Mouse (Mus musculus) liver, embryonic 16.5 days (tissue): ENCODE results near the gene Otub2. TPM values are rescaled to one million over a fixed set of nuclear protein-coding genes. Genes with fewer than 3 reads are reported as not detected.

ENCODE experiments used
- ATAC-seq: fragments of 200-750 bp; cut with Nextera tagmentation; 2 replicates; pipeline ENCODE4 v1.8.0; 2017; ENCODE audit warnings: low read depth, mild to moderate bottlenecking, moderate number of reproducible peaks, moderate library complexity
- H3K27ac ChIP-seq: fragments of 300-500 bp; sonication (generic); 2 replicates; pipeline ENCODE4 v1.5.1; 2014; ENCODE audit warnings: mild to moderate bottlenecking, low read length
- H3K27me3 ChIP-seq: fragments of 300-500 bp; sonication (generic); 2 replicates; pipeline ENCODE4 v1.6.1; 2014; ENCODE audit warnings: low read depth, low read length, mixed read lengths; ENCODE audit not compliant: control insufficient read depth, insufficient read depth
- H3K36me3 ChIP-seq: fragments of 300-500 bp; sonication (generic); 2 replicates; pipeline ENCODE4 v1.6.1; 2014; ENCODE audit warnings: mild to moderate bottlenecking; ENCODE audit not compliant: control insufficient read depth, insufficient read depth
- H3K4me1 ChIP-seq: fragments of 300-500 bp; sonication (generic); 2 replicates; pipeline ENCODE4 v1.6.1; 2014; ENCODE audit warnings: low read depth, low read length, mixed read lengths; ENCODE audit not compliant: control insufficient read depth
- H3K4me2 ChIP-seq: fragments of 300-500 bp; sonication (generic); 2 replicates; pipeline ENCODE4 v1.6.1; 2014; ENCODE audit warnings: low read depth, low read length, mixed read lengths
- H3K4me3 ChIP-seq: fragments of 300-500 bp; sonication (generic); 2 replicates; pipeline ENCODE4 v1.5.1; 2014; ENCODE audit warnings: low read depth, mild to moderate bottlenecking, low read length
- H3K9ac ChIP-seq: fragments of 300-500 bp; sonication (generic); 2 replicates; pipeline ENCODE4 v1.6.1; 2014; ENCODE audit warnings: low read depth, low read length
- H3K9me3 ChIP-seq: fragments of 300-500 bp; sonication (generic); replicated peaks from 2 replicates; pipeline ENCODE4 v1.6.1; 2016; ENCODE audit warnings: low read length; ENCODE audit not compliant: control insufficient read depth
- WGBS: fragments of 180-500 bp; shearing (Covaris S2); extraction: QIAGEN DNeasy Blood & Tissue Kit; methylation state at CpG from one replicate; pipeline ENCODE4 v1.1.7; 2014; ENCODE audit not compliant: insufficient replicate concordance; 5-methylcytosine and 5-hydroxymethylcytosine counted together
- polyA plus RNA-seq: library from polyadenylated mRNA; unstranded; fragments of >200 nt; fragmentation: Nextera tagmentation; extraction: Ambion mirVana; gene quantifications from 2 replicates; pipeline ENCODE4 v1.2.1, GENCODE M21; 2015

Otub2 gene
- polyA plus RNA-seq, 1 experiment from 2014 or later: 31.4 TPM

- Histone ChIP-seq H3K9ac (no peak within 1 kb of the TSS), H3K4me2 (no peak within 1 kb of the TSS), H3K4me3 (no peak within 1 kb of the TSS), H3K27ac (no peak within 1 kb of the TSS), H3K4me1 (no peaks in the 10 kb centered on the region), H3K27me3 (no peaks in the 10 kb centered on the region), H3K36me3 (no peaks in the 10 kb centered on the region), H3K9me3 (no peaks in the 10 kb centered on the region)
- WGBS: 50% methylated on average over 14 of the region's 14 CpGs
- no peak for ATAC-seq
Observed at GRCm38 (mm10) chr12:103355746-103356414, 32.6 kb upstream of the Otub2 start, which contains the start of gene Asb2. Asb2 (minus strand) TSS chr12:103356001.

GRCm38 (mm10) chr12:103356415-103356748 is 32.1 kb upstream of the Otub2 start:
- Histone ChIP-seq H3K9ac (no peak overlapping the region), H3K9me3 (no peaks in the 10 kb centered on the region), H3K27ac (no peak overlapping the region), H3K36me3 (no peaks in the 10 kb centered on the region), H3K4me2 (no peak overlapping the region), H3K4me3 (no peak overlapping the region), H3K4me1 (no peaks in the 10 kb centered on the region), H3K27me3 (no peaks in the 10 kb centered on the region)
- WGBS: 71% methylated on average over 4 of the region's 4 CpGs
- ATAC-seq: no peak

GRCm38 (mm10) chr12:103358216-103358615 is 30.3 kb upstream of the Otub2 start:
- 63% methylated on average over 8 of the region's 8 CpGs for WGBS
- Histone ChIP-seq H3K4me2 (no peak overlapping the region), H3K9ac (no peak overlapping the region), H3K27ac (no peak overlapping the region), H3K4me3 (no peak overlapping the region), H3K36me3 (no peaks in the 10 kb centered on the region), H3K4me1 (no peaks in the 10 kb centered on the region), H3K9me3 (no peaks in the 10 kb centered on the region), H3K27me3 (no peaks in the 10 kb centered on the region)
- ATAC-seq: no peak

GRCm38 (mm10) chr12:103358951-103359801 is 29.3 kb upstream of the Otub2 start:
- ATAC-seq: no peak
- WGBS: 58% methylated on average over 4 of the region's 4 CpGs

DNA sequence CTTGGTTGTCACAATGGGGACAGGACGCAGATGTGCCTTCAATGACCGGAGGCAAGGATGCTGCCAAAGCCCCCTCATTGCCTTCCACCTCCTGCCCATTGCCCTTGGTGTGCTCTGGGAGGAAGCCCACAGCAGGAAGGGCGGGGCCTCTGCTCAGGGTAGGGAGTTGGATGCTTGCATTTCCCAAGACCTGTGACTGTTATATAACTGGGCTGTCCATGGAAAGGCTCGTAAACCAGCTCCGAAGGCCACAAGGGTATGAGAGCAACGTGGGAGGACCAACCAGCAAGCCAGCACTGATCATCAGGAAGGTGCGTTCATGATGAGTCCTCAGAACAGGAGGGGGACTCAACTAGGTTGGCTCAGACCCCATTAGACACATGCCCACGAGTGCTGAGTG is 27.7 kb upstream of the Otub2 start:
- ATAC-seq: no peak
- 54% methylated on average over 8 of the region's 8 CpGs for WGBS
- Histone ChIP-seq H3K27me3 (no peaks in the 10 kb centered on the region), H3K4me2 (no peak overlapping the region), H3K9me3 (no peaks in the 10 kb centered on the region), H3K4me3 (no peak overlapping the region), H3K36me3 (no peaks in the 10 kb centered on the region), H3K27ac (no peak overlapping the region), H3K9ac (no peak overlapping the region), H3K4me1 (no peaks in the 10 kb centered on the region)

More at GRCm38 (mm10) chr12:103358951-103359801, 29.3 kb upstream of the Otub2 start:
- Histone ChIP-seq H3K36me3 (no peaks in the 10 kb centered on the region), H3K9ac (no peak overlapping the region), H3K9me3 (no peaks in the 10 kb centered on the region), H3K4me3 (no peak overlapping the region), H3K27me3 (no peaks in the 10 kb centered on the region), H3K4me1 (no peaks in the 10 kb centered on the region), H3K4me2 (no peak overlapping the region), H3K27ac (no peak overlapping the region)

- Histone ChIP-seq H3K27ac (no peak overlapping the region), H3K9ac (no peak overlapping the region), H3K4me2 (no peak overlapping the region), H3K4me3 (no peak overlapping the region), H3K4me1 (no peaks in the 10 kb centered on the region), H3K36me3 (no peaks in the 10 kb centered on the region), H3K9me3 (no peaks in the 10 kb centered on the region), H3K27me3 (no peaks in the 10 kb centered on the region)
- 72% methylated on average over 17 of the region's 17 CpGs for WGBS
- ATAC-seq: no peak
Observed at GRCm38 (mm10) chr12:103361539-103362307, 26.8 kb upstream of the Otub2 start.

DNA sequence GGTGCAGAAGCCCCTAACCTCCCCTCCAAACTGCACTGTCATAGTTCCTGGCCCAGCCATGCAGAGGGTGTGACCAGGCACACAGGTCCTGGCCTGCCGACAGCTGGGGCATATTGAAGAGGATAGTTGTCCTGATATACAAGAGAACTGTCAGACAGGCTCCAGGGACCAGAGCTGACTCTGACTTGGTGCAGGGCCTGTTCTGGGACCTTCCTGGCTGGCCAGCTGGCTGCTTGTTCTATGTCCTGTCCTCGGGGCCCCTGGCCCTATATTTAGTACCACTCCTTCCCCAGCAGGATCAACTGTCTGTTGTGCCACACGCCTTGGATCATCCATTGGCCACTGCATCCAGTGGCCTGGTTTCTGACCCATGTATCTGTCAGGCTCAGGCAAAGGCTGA is 26.1 kb upstream of the Otub2 start:
- Histone ChIP-seq H3K27ac (no peak overlapping the region), H3K4me3 (no peak overlapping the region), H3K4me1 (no peaks in the 10 kb centered on the region), H3K36me3 (no peaks in the 10 kb centered on the region), H3K4me2 (no peak overlapping the region), H3K27me3 (no peaks in the 10 kb centered on the region), H3K9ac (no peak overlapping the region), H3K9me3 (no peaks in the 10 kb centered on the region)
- WGBS: 36% methylated on average over 3 of the region's 3 CpGs
- ATAC-seq: no peak

- Histone ChIP-seq H3K4me3 (no peak overlapping the region), H3K9ac (no peak overlapping the region), H3K27me3 (peaks cover 3% of the 10 kb centered on the region; the same call in 1 of the 2 replicates), H3K4me2 (no peak overlapping the region), H3K9me3 (no peaks in the 10 kb centered on the region), H3K27ac (no peak overlapping the region), H3K36me3 (no peaks in the 10 kb centered on the region), H3K4me1 (peaks cover 10% of the 10 kb centered on the region)
- ATAC-seq: no peak
- WGBS: 61% methylated on average over 2 of the region's 2 CpGs
Observed at GRCm38 (mm10) chr12:103367171-103367570, 21.3 kb upstream of the Otub2 start.
